Mouse (Mus musculus): ENCODE results near the gene Evi5l.

GRCm38 (mm10) chr8:4227919-4228318 lies 61.6 kb downstream of the Evi5l start:
- TF ChIP-seq CHD2 (IDR thresholded peaks at IDR 0.05; ENCODE audit: low read depth, low read length) (no peak), MAFK (IDR thresholded peaks at IDR 0.05; ENCODE audit: insufficient read depth, low read depth, low read length) (no peak), ZNF384 (IDR thresholded peaks at IDR 0.05; ENCODE audit: low read depth, low read length) (no peak), HCFC1 (IDR thresholded peaks at IDR 0.05; ENCODE audit: borderline replicate concordance, insufficient read depth, low read length) (no peak), ZC3H11A (IDR thresholded peaks at IDR 0.05; ENCODE audit: borderline replicate concordance, low read depth, low read length) (no peak)

All from ES-E14 (cell line).